Mouse (Mus musculus): Measurements from ENCODE around the gene Slc20a1.
A peak's percentile ranks its signal among the peaks of the same experiment; 100 is the strongest.

Slc20a1 gene

GRCm38 (mm10) chr2:129227011-129227529 lies 28.5 kb downstream of the Slc20a1 start:
- DNase-seq (ENCODE audit: low spot score): no peak

- peak; percentile 74 for DNase-seq (ENCODE audit: low spot score)
Observed at GRCm38 (mm10) chr2:129227709-129228108, 29.1 kb downstream of the Slc20a1 start.

GRCm38 (mm10) chr2:129228571-129228970 lies 30.0 kb downstream of the Slc20a1 start:
- DNase-seq (ENCODE audit: low spot score): no peak

GRCm38 (mm10) chr2:129229316-129229715 lies 30.8 kb downstream of the Slc20a1 start:
- DNase-seq (ENCODE audit: low spot score): no peak

GRCm38 (mm10) chr2:129232023-129232422 lies 33.5 kb downstream of the Slc20a1 start:
- no peak for DNase-seq (ENCODE audit: low spot score)

GRCm38 (mm10) chr2:129232484-129232883 lies 33.9 kb downstream of the Slc20a1 start:
- DNase-seq (ENCODE audit: low spot score): no peak

GRCm38 (mm10) chr2:129233218-129233617 lies 34.7 kb downstream of the Slc20a1 start:
- no peak for DNase-seq (ENCODE audit: low spot score)

- no peak for DNase-seq (ENCODE audit: low spot score)
Observed at GRCm38 (mm10) chr2:129233803-129234477, 35.4 kb downstream of the Slc20a1 start.

- no peak for DNase-seq (ENCODE audit: low spot score)
Observed at GRCm38 (mm10) chr2:129234731-129235130, 36.2 kb downstream of the Slc20a1 start.

GRCm38 (mm10) chr2:129236526-129236925 lies 38.0 kb downstream of the Slc20a1 start:
- no peak for DNase-seq (ENCODE audit: low spot score)

- no peak for DNase-seq (ENCODE audit: low spot score)
Observed at GRCm38 (mm10) chr2:129240726-129241432, 42.3 kb downstream of the Slc20a1 start.

GRCm38 (mm10) chr2:129241845-129242833 lies 43.6 kb downstream of the Slc20a1 start:
- DNase-seq (ENCODE audit: low spot score): no peak

- DNase-seq (ENCODE audit: low spot score): no peak
Observed at GRCm38 (mm10) chr2:129243005-129243404, 44.4 kb downstream of the Slc20a1 start.

- no peak for DNase-seq (ENCODE audit: low spot score)
Observed at GRCm38 (mm10) chr2:129243786-129244185, 45.2 kb downstream of the Slc20a1 start.

GRCm38 (mm10) chr2:129244446-129245120 lies 46.0 kb downstream of the Slc20a1 start:
- no peak for DNase-seq (ENCODE audit: low spot score)

- DNase-seq (ENCODE audit: low spot score): no peak
Observed at GRCm38 (mm10) chr2:129245618-129246017, 47.1 kb downstream of the Slc20a1 start.

- DNase-seq (ENCODE audit: low spot score): no peak
Observed at GRCm38 (mm10) chr2:129246436-129246835, 47.9 kb downstream of the Slc20a1 start.

- no peak for DNase-seq (ENCODE audit: low spot score)
Observed at GRCm38 (mm10) chr2:129246924-129247323, 48.4 kb downstream of the Slc20a1 start.

- DNase-seq (ENCODE audit: low spot score): no peak
Observed at GRCm38 (mm10) chr2:129247707-129248121, 49.1 kb downstream of the Slc20a1 start.

GRCm38 (mm10) chr2:129249321-129249720 lies 50.8 kb downstream of the Slc20a1 start:
- no peak for DNase-seq (ENCODE audit: low spot score)

- DNase-seq (ENCODE audit: low spot score): no peak
Observed at GRCm38 (mm10) chr2:129252836-129253630, 54.5 kb downstream of the Slc20a1 start.

All from spleen, adult 12 weeks (tissue).